Mouse (Mus musculus) gastrocnemius, postnatal 10 days (tissue): Measurements from ENCODE around the gene Ift122. TPM values are rescaled to one million over a fixed set of nuclear protein-coding genes. Genes with fewer than 3 reads are reported as not detected.

Experiments
- DNase-seq: peaks from one replicate; pipeline ENCODE4 v3.0.0; 2021; ENCODE audit warnings: mixed read lengths
- total RNA-seq, 2 experiments: library from RNA; stranded (reverse); gene quantifications; 2 replicates each; pipeline ENCODE4 v1.2.3; 2021

Gene Ift122
- total RNA-seq, 2 experiments from 2014 or later, result 19.3 to 21.9 TPM

GRCm38 (mm10) chr6:115891497-115892061, 38.3 kb downstream of the Ift122 start:
- DNase-seq, result peak; percentile 75

GRCm38 (mm10) chr6:115892363-115892762, 39.1 kb downstream of the Ift122 start:
- DNase-seq, result no peak

GRCm38 (mm10) chr6:115896346-115896745, 43.1 kb downstream of the Ift122 start:
- DNase-seq, result no peak

GRCm38 (mm10) chr6:115897117-115897516, 43.8 kb downstream of the Ift122 start:
- no peak for DNase-seq

GRCm38 (mm10) chr6:115897926-115898520, 44.8 kb downstream of the Ift122 start:
- DNase-seq, result no peak

- peak; percentile 62 for DNase-seq
Observed at GRCm38 (mm10) chr6:115901062-115901461, 47.8 kb downstream of the Ift122 start.

GRCm38 (mm10) chr6:115901489-115901931, 48.2 kb downstream of the Ift122 start:
- no peak for DNase-seq

- no peak for DNase-seq
Observed at GRCm38 (mm10) chr6:115902545-115902944, 49.3 kb downstream of the Ift122 start.

- no peak for DNase-seq
Observed at GRCm38 (mm10) chr6:115905568-115905967, 52.3 kb downstream of the Ift122 start.

GRCm38 (mm10) chr6:115906455-115906854, 53.2 kb downstream of the Ift122 start:
- DNase-seq, result no peak

GRCm38 (mm10) chr6:115906871-115907270, 53.6 kb downstream of the Ift122 start:
- no peak for DNase-seq

- DNase-seq, result no peak
Observed at GRCm38 (mm10) chr6:115908421-115908982, 55.2 kb downstream of the Ift122 start.

- DNase-seq, result no peak
Observed at GRCm38 (mm10) chr6:115909052-115909451, 55.8 kb downstream of the Ift122 start.

- DNase-seq, result peak; percentile 43
Observed at GRCm38 (mm10) chr6:115909940-115910339, 56.7 kb downstream of the Ift122 start.

GRCm38 (mm10) chr6:115911763-115912162, 58.5 kb downstream of the Ift122 start:
- no peak for DNase-seq

GRCm38 (mm10) chr6:115913482-115913881, 60.2 kb downstream of the Ift122 start:
- DNase-seq, result no peak

- no peak for DNase-seq
Observed at GRCm38 (mm10) chr6:115914511-115915202, 61.4 kb downstream of the Ift122 start.

- DNase-seq, result no peak
Observed at GRCm38 (mm10) chr6:115915601-115916445, 62.6 kb downstream of the Ift122 start.

GRCm38 (mm10) chr6:115916611-115917010, 63.3 kb downstream of the Ift122 start:
- DNase-seq, result no peak

- DNase-seq, result no peak
Observed at GRCm38 (mm10) chr6:115918615-115919014, 65.3 kb downstream of the Ift122 start.

- DNase-seq, result no peak
Observed at GRCm38 (mm10) chr6:115919876-115920275, 66.6 kb downstream of the Ift122 start.

GRCm38 (mm10) chr6:115924829-115925228, 71.6 kb downstream of the Ift122 start:
- no peak for DNase-seq
